Mouse (Mus musculus) mouse trophoblast stem cell (cell line): ENCODE results near the gene Lin37.

Experiments used
- in situ Hi-C, 2 experiments: fragments of 300-500 bp; cut with MseI, MboI; formaldehyde crosslinking; loops; 2 replicates in 1 of 2; 3 replicates in 1 of 2; pipeline ENCODE4 v1.15.1; 2025

Lin37 gene

GRCm38 (mm10) chr7:30559443-30559954 lies at the start of gene Lin37:
Lin37 (minus strand) TSS chr7:30559838.
- in situ Hi-C loops: no loop called here

GRCm38 (mm10) chr7:30608476-30608875 lies 48.8 kb upstream of the Lin37 start:
- in situ Hi-C loops: no loop called here

GRCm38 (mm10) chr7:30607706-30608309 lies 48.2 kb upstream of the Lin37 start:
- in situ Hi-C loops: no loop called here

GRCm38 (mm10) chr7:30604944-30605343 lies 45.3 kb upstream of the Lin37 start:
- in situ Hi-C loops: no loop called here

- in situ Hi-C loops: no loop called here
Observed at GRCm38 (mm10) chr7:30604424-30604823, 44.8 kb upstream of the Lin37 start.

- in situ Hi-C loops: no loop called here
Observed at GRCm38 (mm10) chr7:30602583-30602982, 42.9 kb upstream of the Lin37 start.

GRCm38 (mm10) chr7:30600651-30601050 lies 41.0 kb upstream of the Lin37 start:
- in situ Hi-C loops: no loop called here

GRCm38 (mm10) chr7:30599933-30600353 lies 40.3 kb upstream of the Lin37 start:
- in situ Hi-C loops: no loop called here

- in situ Hi-C loops: no loop called here
Observed at GRCm38 (mm10) chr7:30598786-30599185, 39.1 kb upstream of the Lin37 start, which contains the start of gene Zbtb32. Zbtb32 (minus strand) TSS chr7:30598909.

GRCm38 (mm10) chr7:30596811-30597210 lies 37.2 kb upstream of the Lin37 start:
- in situ Hi-C loops: no loop called here

- in situ Hi-C loops: no loop called here
Observed at GRCm38 (mm10) chr7:30596093-30596492, 36.5 kb upstream of the Lin37 start.

- in situ Hi-C loops: no loop called here
Observed at GRCm38 (mm10) chr7:30594510-30595024, 34.9 kb upstream of the Lin37 start.

GRCm38 (mm10) chr7:30593579-30594509 lies 34.2 kb upstream of the Lin37 start:
- in situ Hi-C loops: no loop called here

- in situ Hi-C loops: no loop called here
Observed at GRCm38 (mm10) chr7:30592772-30593423, 33.3 kb upstream of the Lin37 start.

- in situ Hi-C loops: no loop called here
Observed at GRCm38 (mm10) chr7:30591605-30591951, 31.9 kb upstream of the Lin37 start.

- in situ Hi-C loops: no loop called here
Observed at GRCm38 (mm10) chr7:30590927-30591604, 31.4 kb upstream of the Lin37 start.

- in situ Hi-C loops: no loop called here
Observed at GRCm38 (mm10) chr7:30589435-30590301, 30.0 kb upstream of the Lin37 start.

GRCm38 (mm10) chr7:30588676-30589434 lies 29.2 kb upstream of the Lin37 start, which contains the start of gene Kmt2b:
Kmt2b (minus strand) TSS chr7:30588726.
- in situ Hi-C loops: no loop called here

GRCm38 (mm10) chr7:30587842-30588667 lies 28.4 kb upstream of the Lin37 start:
- in situ Hi-C loops: no loop called here
